Mouse (Mus musculus): ENCODE results near the gene Bcorl1. TPM values are rescaled to one million over a fixed set of nuclear protein-coding genes. Genes with fewer than 3 reads are reported as not detected.

Bcorl1 gene
- total RNA-seq (2021): 10 to 100 TPM; 10.2 to 11.4 TPM

GRCm38 (mm10) chrX:48341141-48341540, at the start of gene Bcorl1:
Bcorl1 (plus strand) TSS chrX:48341358.
- peak; percentile 59 for DNase-seq

DNA sequence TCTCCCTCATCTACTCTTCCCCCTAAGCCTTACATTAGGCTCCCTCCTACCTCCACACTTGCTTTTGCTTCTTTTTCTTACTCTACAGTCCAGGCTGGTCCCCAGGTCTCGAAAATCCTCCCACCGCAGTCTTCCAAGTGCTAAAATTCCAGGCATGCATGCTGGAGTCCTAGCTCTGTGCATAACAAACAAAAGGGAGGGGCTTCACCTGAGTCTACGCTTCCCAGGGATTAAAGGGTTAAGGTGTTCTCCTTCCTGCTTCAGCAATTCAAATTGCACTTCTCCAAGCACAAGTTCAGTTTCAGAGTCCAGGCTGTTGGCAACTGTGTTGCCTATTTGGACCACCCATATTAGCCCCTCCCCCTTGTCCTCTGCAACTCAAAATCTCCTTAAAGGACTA, 49.7 kb upstream of the Bcorl1 start:
- DNase-seq: no peak

DNA sequence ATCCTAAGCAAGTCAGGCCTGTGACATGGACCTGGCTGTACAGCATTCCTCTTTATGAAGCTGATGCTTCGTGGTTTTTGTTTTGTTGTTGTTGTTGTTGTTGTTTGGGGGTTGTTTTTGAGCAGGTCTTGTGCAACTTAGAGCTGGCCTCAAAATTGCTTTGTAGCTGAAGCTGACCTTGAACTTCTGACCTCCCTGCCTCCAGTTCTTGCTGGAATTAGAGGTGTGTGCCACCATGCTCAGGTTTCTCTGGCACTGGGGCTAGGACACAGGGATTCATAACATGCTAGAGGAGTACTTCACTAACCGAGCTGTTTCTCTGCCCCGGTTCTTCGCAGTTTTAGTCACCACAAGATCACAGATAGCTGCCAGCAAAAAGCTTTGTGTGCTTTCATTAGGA, 35.8 kb upstream of the Bcorl1 start:
- no peak for DNase-seq

GRCm38 (mm10) chrX:48310706-48311517, 30.2 kb upstream of the Bcorl1 start:
- DNase-seq: peak; percentile 9

DNA sequence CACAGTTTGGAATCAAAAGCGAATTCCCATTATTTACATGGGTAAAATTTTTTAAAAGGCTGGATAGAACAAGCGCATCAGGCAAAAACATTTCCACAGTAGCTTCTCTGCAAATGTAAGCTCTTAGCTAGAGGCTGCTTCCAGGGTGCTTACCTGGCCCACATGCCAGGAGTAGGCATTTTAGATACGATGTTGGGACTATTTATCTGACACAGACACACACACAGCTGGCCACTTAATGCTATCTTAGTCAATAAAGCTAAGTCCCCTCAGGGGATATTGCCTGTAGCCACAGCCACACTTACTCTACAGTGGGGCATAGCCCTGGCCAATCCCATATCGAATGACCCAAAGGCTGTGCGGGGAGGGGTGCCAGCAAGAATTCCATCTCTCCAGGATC, 29.4 kb upstream of the Bcorl1 start:
- no peak for DNase-seq

DNA sequence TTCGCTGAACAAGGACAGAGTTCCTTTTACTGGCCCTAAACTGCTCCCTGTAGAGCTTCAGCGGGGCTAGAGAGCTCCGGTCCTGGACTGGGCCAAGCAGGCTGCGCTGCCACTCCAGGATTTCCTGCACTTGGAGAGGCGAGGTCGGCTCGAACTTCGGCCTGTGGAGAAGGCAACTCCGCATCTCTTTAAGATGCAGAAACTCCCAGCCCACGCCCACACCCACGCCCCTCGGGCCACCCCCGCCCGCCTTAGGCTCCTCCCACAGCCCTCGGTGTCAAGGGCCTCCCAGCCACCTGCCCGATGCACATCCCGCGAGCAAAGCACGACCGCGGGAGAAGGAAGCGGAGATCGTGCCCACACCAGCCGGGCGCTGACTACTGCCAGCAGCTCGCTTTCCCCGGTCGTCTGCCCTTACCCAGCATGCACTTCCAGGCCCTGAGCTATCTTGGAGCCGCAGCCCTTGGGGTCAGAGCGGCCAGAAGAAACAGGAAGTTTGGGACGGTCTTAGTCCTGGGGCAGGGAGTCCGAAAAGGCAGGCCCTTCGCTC, 26.6 kb upstream of the Bcorl1 start:
- DNase-seq: peak; percentile 81

- DNase-seq: no peak
Measured at GRCm38 (mm10) chrX:48317444-48317843, 23.7 kb upstream of the Bcorl1 start.

- peak; percentile 5 for DNase-seq
Measured at GRCm38 (mm10) chrX:48318194-48318593, 23.0 kb upstream of the Bcorl1 start.

GRCm38 (mm10) chrX:48340441-48341049, 613 bp upstream of the Bcorl1 start:
- peak; percentile 16 for DNase-seq

GRCm38 (mm10) chrX:48341621-48342161, 533 bp downstream of the Bcorl1 start:
- peak; percentile 61 for DNase-seq

DNA sequence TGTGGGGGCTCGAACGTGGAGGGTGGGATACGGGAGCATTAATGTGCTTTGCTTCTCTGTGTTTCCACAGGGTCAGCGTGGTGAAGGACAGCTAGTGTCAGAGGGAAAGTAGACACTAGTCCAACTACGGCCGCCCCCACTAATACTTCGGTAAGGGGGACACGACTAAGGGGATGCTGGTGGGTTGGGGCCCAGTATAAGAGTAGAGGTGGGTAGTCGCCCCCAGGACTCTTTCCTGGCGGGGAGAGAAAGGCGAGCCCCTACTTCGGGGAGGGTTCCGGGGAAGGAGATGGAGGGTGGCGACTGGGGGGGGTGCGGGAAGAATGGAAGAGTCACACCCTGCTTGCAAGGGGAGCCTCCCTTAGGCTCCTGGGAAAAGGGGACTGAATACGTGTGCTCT, 1.6 kb downstream of the Bcorl1 start:
- peak; percentile 5 for DNase-seq

GRCm38 (mm10) chrX:48343461-48343952, 2.3 kb downstream of the Bcorl1 start:
- peak; percentile 88 for DNase-seq

- no peak for DNase-seq
Measured at GRCm38 (mm10) chrX:48343966-48344642, 2.9 kb downstream of the Bcorl1 start.

DNA sequence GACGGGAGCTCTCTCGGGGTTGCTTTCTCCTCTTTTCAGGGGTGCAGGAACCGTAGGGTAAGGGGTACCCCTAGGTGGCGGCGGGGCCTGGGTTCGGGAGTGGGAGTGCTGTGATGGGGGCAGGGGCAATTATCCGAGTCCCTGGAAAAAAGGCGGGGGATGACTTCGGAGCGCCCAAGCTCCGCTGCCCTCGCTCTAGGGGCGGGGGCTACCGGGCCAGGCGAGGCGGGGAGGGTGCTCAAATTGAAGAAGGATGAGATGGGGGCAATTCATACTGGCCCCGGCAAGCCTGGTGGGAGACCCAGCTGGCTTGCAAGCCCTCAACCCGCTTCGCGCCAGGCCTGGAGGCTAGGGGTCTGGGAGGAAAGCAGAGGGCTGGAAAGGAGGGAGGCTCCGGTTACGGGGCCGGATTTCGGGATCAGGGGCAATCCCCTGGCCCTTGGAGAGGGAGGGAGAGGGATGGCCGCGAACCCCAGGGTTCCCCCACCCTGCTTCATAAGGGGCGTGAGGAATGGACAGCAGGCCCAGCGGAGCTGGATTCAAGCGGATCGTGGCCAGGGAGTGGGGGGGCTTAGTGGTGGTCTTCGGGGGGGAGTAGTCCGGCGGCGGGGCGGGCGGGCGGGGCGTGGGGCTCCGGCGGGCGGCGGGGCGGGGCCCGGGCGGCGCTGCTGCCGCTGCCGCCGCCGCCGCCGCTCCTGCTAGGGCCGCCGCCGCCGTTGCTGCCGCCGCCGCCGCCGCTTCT, 3.7 kb downstream of the Bcorl1 start:
- DNase-seq: peak; percentile 22

DNA sequence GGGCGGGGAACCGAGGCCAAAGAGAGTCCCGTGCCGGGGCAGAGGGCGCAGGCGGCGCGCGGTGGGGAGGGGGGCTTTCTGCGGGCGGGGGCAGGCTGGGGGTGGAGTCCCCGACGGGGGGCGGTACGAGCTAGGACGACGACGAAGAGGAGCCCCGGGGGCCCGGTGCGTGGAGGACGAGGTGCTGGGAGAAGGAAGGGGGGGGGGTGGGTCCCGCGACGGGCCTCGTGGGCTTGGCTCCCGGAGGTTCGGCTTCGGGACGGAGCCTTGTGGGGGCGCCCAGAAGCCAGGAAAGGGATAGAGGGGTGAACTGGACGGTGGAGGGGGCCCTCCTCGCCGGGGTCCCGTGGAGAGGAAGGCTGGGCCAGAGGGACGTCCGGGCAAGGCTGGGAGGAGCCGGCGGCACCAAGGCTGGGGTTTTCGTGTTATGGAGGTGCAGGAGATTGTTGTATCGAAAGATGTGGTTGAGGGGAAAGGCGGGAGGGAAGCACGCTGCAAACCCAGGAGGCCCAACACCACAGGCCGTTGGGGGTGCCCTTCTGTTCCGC, 4.3 kb downstream of the Bcorl1 start:
- DNase-seq: peak; percentile 29

GRCm38 (mm10) chrX:48355346-48355745, 14.2 kb downstream of the Bcorl1 start:
- DNase-seq: no peak

DNA sequence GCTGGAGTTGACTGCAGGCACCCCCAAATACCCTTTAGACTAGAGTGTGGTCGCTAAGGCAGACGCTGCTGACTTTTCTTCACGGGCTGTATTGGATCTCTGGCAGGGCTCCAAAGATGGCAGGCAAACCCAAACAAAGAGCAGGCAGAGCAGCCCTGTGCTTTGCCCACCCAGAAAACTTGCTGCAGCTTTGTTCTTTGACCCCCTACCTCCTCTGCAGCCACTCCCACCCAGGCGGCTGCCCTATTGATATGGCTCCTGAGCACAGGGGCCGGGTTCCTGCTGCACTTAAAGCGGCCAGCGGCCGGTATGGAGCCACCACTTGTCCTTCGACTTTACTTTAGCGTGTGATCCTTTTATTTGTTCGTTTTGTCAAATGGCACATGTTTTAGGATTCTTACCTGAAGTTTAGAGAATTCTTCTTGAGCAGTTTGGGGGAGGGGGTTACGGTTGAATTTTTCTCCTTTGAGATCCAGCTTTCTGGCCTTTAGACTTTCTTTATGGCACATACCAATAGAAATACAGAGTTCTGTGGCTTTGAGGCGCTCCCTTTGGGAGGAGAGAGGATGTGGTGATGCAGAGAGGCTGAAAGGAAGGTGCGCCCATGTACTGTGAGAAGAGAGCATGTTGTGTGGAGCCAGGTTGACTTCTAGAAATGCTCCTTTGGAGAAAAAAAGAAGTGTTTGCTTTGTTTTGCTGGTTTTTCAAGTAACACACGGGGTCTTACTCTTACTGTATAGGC, 24.8 kb downstream of the Bcorl1 start:
- no peak for DNase-seq

GRCm38 (mm10) chrX:48367841-48368240, 26.7 kb downstream of the Bcorl1 start:
- DNase-seq: no peak

DNA sequence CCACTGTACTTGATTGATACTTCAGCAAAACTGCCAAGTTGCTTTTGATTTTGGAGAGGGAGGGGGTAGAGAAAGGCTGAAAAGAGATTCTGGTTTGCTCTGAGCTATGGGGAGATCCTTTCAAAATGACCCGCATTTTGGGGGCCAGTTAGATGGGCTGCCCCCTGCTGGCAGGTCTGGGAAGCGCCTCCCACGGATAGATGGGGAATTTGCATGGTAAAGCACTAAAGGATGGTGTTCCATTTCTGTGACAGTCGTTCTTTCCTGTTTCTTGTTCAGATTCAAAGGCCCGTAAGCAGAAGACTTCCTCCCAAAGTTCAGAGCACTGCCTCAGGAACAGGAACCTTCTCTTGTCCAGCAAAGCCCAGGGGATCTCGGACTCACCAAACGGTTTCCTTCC, 42.5 kb downstream of the Bcorl1 start:
- DNase-seq: peak; percentile 70

DNA sequence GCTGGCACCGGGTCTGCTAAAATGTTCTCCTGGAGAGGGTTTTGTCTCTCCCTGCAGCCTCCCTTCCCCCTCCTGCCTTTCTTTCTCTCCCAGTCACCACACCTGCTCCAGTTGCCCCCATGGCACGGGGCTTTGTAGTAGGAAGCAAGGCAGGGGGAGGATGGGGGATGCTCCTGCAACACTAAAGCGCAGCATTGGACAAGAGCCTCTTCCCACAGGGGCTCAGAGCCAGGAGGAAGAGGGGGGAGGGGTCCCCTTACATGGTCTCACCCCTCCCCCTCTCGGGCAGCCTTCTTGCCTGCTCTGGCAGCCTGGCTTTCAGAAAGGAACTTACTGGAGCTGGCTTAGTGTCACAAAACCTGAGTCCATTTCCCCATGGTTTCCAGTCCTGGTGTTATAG, 44.8 kb downstream of the Bcorl1 start:
- DNase-seq: no peak

DNA sequence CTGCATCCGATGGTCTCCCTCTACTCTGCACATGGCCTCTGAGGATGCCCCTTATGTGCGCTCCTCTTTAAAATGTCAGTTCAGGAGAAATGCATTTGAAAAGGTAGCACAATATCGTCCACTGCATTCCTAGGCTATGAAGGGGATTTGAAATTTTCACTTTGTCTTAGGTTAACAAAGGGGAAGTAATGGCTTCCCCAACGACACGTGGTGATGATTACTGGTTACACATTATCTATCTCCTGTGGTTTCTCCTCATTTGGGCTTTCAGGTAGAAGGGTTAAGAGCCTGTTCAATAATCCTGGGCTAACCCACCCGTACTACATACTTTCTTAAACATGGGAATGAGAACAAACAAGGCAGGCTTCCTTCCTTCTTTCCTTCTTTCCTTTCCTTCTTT, 48.2 kb downstream of the Bcorl1 start:
- no peak for DNase-seq
